Mouse (Mus musculus) megakaryocyte, embryonic 14.5 days (primary cell): ENCODE results near the gene Il17re. TPM values are rescaled to one million over a fixed set of nuclear protein-coding genes. Genes with fewer than 3 reads are reported as not detected.
A peak's percentile ranks its signal among the peaks of the same experiment; 100 is the strongest.

Source experiments
- H3K27me3 ChIP-seq: replicated peaks from 2 replicates; pipeline ENCODE3; 2012; ENCODE audit warnings: inconsistent platforms
- H3K36me3 ChIP-seq: replicated peaks from 2 replicates; pipeline ENCODE3; 2012; ENCODE audit warnings: low read length, inconsistent platforms, mixed read lengths
- H3K4me1 ChIP-seq: 2 replicates; pipeline ENCODE4 v1.6.1; 2012; ENCODE audit warnings: inconsistent platforms
- H3K4me3 ChIP-seq: replicated peaks from 2 replicates; pipeline ENCODE3; 2012; ENCODE audit warnings: moderate library complexity, mild to moderate bottlenecking, inconsistent platforms
- H3K9me3 ChIP-seq: 2 replicates; pipeline ENCODE4 v1.6.1; 2012; ENCODE audit warnings: inconsistent platforms
- FLI1 ChIP-seq: IDR thresholded peaks from 2 replicates; pipeline ENCODE4 v1.6.1; 2012; ENCODE audit warnings: low read length, inconsistent platforms, mixed read lengths
- GATA1 ChIP-seq: IDR thresholded peaks from 3 replicates; pipeline ENCODE4 v1.6.1; 2012; ENCODE audit warnings: mixed read lengths, low read length, inconsistent platforms, borderline replicate concordance
- polyA plus RNA-seq: library from polyadenylated mRNA; stranded (reverse); fragments of >175 nt; gene quantifications from 2 replicates; pipeline ENCODE4 v1.2.3, GENCODE M21; 2012; ENCODE audit warnings: low replicate concordance; ENCODE audit not compliant: insufficient read depth

The Il17re gene
- polyA plus RNA-seq, 1 experiment = 1.0 TPM

GRCm38 (mm10) chr6:113430846-113431245 is 27.4 kb upstream of the Il17re start:
- TF ChIP-seq GATA1 (no peak), FLI1 (no peak)

GRCm38 (mm10) chr6:113431801-113432200 is 26.5 kb upstream of the Il17re start:
- TF ChIP-seq GATA1 (no peak), FLI1 (no peak)
- H3K9me3 ChIP-seq = peaks cover 4% of the 10 kb centered on the region
- H3K4me1 ChIP-seq = peaks cover 38% of the 10 kb centered on the region

More at GRCm38 (mm10) chr6:113430846-113431245, 27.4 kb upstream of the Il17re start:
- Histone ChIP-seq H3K4me3 (no peak overlapping the region), H3K4me1 (peaks cover 37% of the 10 kb centered on the region), H3K9me3 (peaks cover 4% of the 10 kb centered on the region), H3K27me3 (peaks cover 31% of the 10 kb centered on the region), H3K36me3 (no peaks in the 10 kb centered on the region)

GRCm38 (mm10) chr6:113433661-113434060 is 24.6 kb upstream of the Il17re start:
- Histone ChIP-seq H3K4me3 (no peak overlapping the region), H3K36me3 (no peaks in the 10 kb centered on the region), H3K4me1 (peaks cover 42% of the 10 kb centered on the region), H3K9me3 (no peaks in the 10 kb centered on the region), H3K27me3 (peaks cover 35% of the 10 kb centered on the region)
- TF ChIP-seq FLI1 (no peak), GATA1 (no peak)

More at GRCm38 (mm10) chr6:113431801-113432200, 26.5 kb upstream of the Il17re start:
- H3K4me3 ChIP-seq = no peak overlapping the region
- peaks cover 32% of the 10 kb centered on the region for H3K27me3 ChIP-seq
- no peaks in the 10 kb centered on the region for H3K36me3 ChIP-seq

- no peak for TF ChIP-seq FLI1
- no peak for TF ChIP-seq GATA1
- Histone ChIP-seq H3K4me3 (no peak overlapping the region), H3K36me3 (no peaks in the 10 kb centered on the region), H3K9me3 (no peaks in the 10 kb centered on the region), H3K4me1 (peaks cover 40% of the 10 kb centered on the region), H3K27me3 (peaks cover 35% of the 10 kb centered on the region)
Measured at GRCm38 (mm10) chr6:113434691-113435090, 23.6 kb upstream of the Il17re start.

GRCm38 (mm10) chr6:113435664-113436205 is 22.5 kb upstream of the Il17re start, which contains the start of gene Cidec:
Cidec (minus strand) TSS chr6:113435760.
- Histone ChIP-seq H3K36me3 (no peaks in the 10 kb centered on the region), H3K9me3 (no peaks in the 10 kb centered on the region), H3K27me3 (peaks cover 35% of the 10 kb centered on the region), H3K4me1 (peaks cover 30% of the 10 kb centered on the region), H3K4me3 (no peak within 1 kb of the TSS)
- no peak for TF ChIP-seq FLI1
- no peak for TF ChIP-seq GATA1

GRCm38 (mm10) chr6:113437135-113437534 is 21.1 kb upstream of the Il17re start:
- Histone ChIP-seq H3K36me3 (no peaks in the 10 kb centered on the region), H3K4me3 (no peak overlapping the region), H3K27me3 (peaks cover 33% of the 10 kb centered on the region), H3K4me1 (peaks cover 31% of the 10 kb centered on the region), H3K9me3 (no peaks in the 10 kb centered on the region)
- TF ChIP-seq GATA1 = no peak
- no peak for TF ChIP-seq FLI1

- Histone ChIP-seq H3K4me3 (no peak overlapping the region), H3K9me3 (no peaks in the 10 kb centered on the region), H3K27me3 (peaks cover 23% of the 10 kb centered on the region), H3K4me1 (peaks cover 43% of the 10 kb centered on the region), H3K36me3 (no peaks in the 10 kb centered on the region)
- TF ChIP-seq GATA1 = no peak
- TF ChIP-seq FLI1 = no peak
Measured at GRCm38 (mm10) chr6:113438721-113439430, 19.4 kb upstream of the Il17re start.

- Histone ChIP-seq H3K36me3 (peaks cover 6% of the 10 kb centered on the region), H3K27me3 (peaks cover 5% of the 10 kb centered on the region), H3K9me3 (no peaks in the 10 kb centered on the region), H3K4me3 (no peak overlapping the region), H3K4me1 (peaks cover 41% of the 10 kb centered on the region)
- TF ChIP-seq FLI1 (no peak), GATA1 (no peak)
Measured at GRCm38 (mm10) chr6:113440686-113441085, 17.6 kb upstream of the Il17re start.

- peaks cover 3% of the 10 kb centered on the region for H3K27me3 ChIP-seq
- no peak overlapping the region for H3K4me3 ChIP-seq
- H3K9me3 ChIP-seq = no peaks in the 10 kb centered on the region
- no peak for TF ChIP-seq FLI1
- no peak for TF ChIP-seq GATA1
- peaks cover 38% of the 10 kb centered on the region for H3K4me1 ChIP-seq
- peaks cover 9% of the 10 kb centered on the region for H3K36me3 ChIP-seq
Measured at GRCm38 (mm10) chr6:113441147-113441680, 17.1 kb upstream of the Il17re start.

GRCm38 (mm10) chr6:113442087-113442441 is 16.2 kb upstream of the Il17re start:
- peaks cover 3% of the 10 kb centered on the region for H3K27me3 ChIP-seq
- H3K9me3 ChIP-seq = no peaks in the 10 kb centered on the region
- peaks cover 36% of the 10 kb centered on the region for H3K4me1 ChIP-seq
- H3K36me3 ChIP-seq = peaks cover 18% of the 10 kb centered on the region
- peak overlapping the region; percentile 99 for H3K4me3 ChIP-seq
- TF ChIP-seq GATA1 = no peak
- no peak for TF ChIP-seq FLI1
